Mouse (Mus musculus): ENCODE measurements around the gene Rab40c.

GRCm38 (mm10) chr17:25914295-25914694 is 5.2 kb downstream of the Rab40c start:
- no peak for TF ChIP-seq CTCF (conservative IDR thresholded peaks at IDR 0.05; ENCODE audit: insufficient read depth, insufficient read length, low read depth, low read length)
- TF ChIP-seq POLR2A (IDR thresholded peaks at IDR 0.05; ENCODE audit: low read depth, low read length), result no peak
